Mouse (Mus musculus): ENCODE data around the gene Ush2a.

- no peak for TF ChIP-seq POLR2A (IDR thresholded peaks at IDR 0.05; ENCODE audit: control insufficient read depth, low read depth, low read length)
- no peak for TF ChIP-seq CTCF (IDR thresholded peaks at IDR 0.05; ENCODE audit: control insufficient read depth, insufficient read depth, insufficient replicate concordance, low read depth, low read length)
These were observed 544.0 kb downstream of the Ush2a start for GRCm38 (mm10) chr1:188805852-188806251.
